Mouse (Mus musculus): ENCODE results near the gene Ssx2ip. TPM values are rescaled to one million over a fixed set of nuclear protein-coding genes. Genes with fewer than 3 reads are reported as not detected.

Ssx2ip gene
- polyA plus RNA-seq, 1 experiment from 2014 or later = 16.8 TPM

GRCm38 (mm10) chr3:146474428-146474827, 70.0 kb downstream of the Ssx2ip start:
- Histone ChIP-seq H3K9ac (ENCODE audit: low read length) (no peak overlapping the region), H3K9me3 (replicated peaks; ENCODE audit: control insufficient read depth, low read length) (no peaks in the 10 kb centered on the region), H3K4me2 (ENCODE audit: low read depth, low read length) (no peak overlapping the region), H3K4me3 (ENCODE audit: low read length) (no peak overlapping the region), H3K4me1 (ENCODE audit: control insufficient read depth, insufficient read depth, low read length) (no peaks in the 10 kb centered on the region), H3K27ac (ENCODE audit: low read length) (no peak overlapping the region), H3K36me3 (ENCODE audit: control insufficient read depth, insufficient read depth) (peaks cover 1% of the 10 kb centered on the region; the same call in 1 of the 2 replicates), H3K27me3 (ENCODE audit: control insufficient read depth, insufficient read depth, low read length) (no peaks in the 10 kb centered on the region)
- WGBS = 88% methylated on average over 3 of the region's 3 CpGs
- no peak for ATAC-seq (replicated peaks; ENCODE audit: extremely low read depth, insufficient read depth, low FRiP score)

DNA sequence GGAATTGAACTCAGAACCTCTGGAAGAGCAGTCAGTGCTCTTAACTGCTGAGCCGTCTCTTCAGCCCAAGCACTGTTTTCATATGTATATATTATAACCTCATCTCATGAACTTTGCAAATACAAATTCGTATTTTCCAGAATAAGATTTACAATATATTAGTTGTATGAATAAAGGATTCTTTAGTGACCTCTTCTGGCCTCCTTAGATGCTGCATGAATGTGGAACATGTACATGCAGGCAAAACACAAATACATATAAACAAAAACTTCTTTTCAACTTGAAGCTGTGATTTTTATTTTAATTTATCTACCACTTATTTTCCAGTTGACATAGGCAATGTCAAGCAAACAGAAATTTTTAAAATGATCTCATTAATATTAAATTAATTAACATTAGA, 77.6 kb downstream of the Ssx2ip start:
- no peak overlapping the region for H3K9ac ChIP-seq (ENCODE audit: low read length)
- H3K27ac ChIP-seq (ENCODE audit: low read length) = no peak overlapping the region
- H3K4me2 ChIP-seq (ENCODE audit: low read depth, low read length) = no peak overlapping the region
- H3K4me3 ChIP-seq (ENCODE audit: low read length) = no peak overlapping the region
- H3K27me3 ChIP-seq (ENCODE audit: control insufficient read depth, insufficient read depth, low read length) = no peaks in the 10 kb centered on the region
- H3K9me3 ChIP-seq (replicated peaks; ENCODE audit: control insufficient read depth, low read length) = no peaks in the 10 kb centered on the region
- 57% methylated on average over 2 of the region's 2 CpGs for WGBS
- no peaks in the 10 kb centered on the region for H3K4me1 ChIP-seq (ENCODE audit: control insufficient read depth, insufficient read depth, low read length)
- no peak for ATAC-seq (replicated peaks; ENCODE audit: extremely low read depth, insufficient read depth, low FRiP score)
- H3K36me3 ChIP-seq (ENCODE audit: control insufficient read depth, insufficient read depth) = peaks cover 4% of the 10 kb centered on the region; the same call in 1 of the 2 replicates

DNA sequence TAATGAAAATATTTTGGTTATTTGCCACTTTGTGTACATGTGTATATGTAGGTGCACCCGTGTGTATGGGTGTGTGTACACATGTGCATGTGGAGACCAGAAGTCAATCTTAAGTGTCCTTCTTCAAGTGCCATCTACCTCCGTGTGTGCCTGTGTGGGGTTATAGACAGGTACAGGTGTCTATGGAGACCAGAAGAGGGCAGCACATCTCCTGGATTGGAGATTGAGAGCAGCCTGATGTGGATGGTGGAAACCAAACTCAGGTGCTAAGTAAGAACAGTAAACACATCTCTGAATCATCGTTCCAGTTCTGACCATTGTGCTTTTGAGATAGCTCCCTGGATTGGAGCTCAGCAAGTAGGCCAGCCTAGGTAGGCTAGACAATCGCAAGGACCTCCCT, 82.0 kb downstream of the Ssx2ip start:
- 80% methylated on average over 4 of the region's 4 CpGs for WGBS
- no peak overlapping the region for H3K4me3 ChIP-seq (ENCODE audit: low read length)
- no peak overlapping the region for H3K9ac ChIP-seq (ENCODE audit: low read length)
- no peaks in the 10 kb centered on the region for H3K9me3 ChIP-seq (replicated peaks; ENCODE audit: control insufficient read depth, low read length)
- H3K27ac ChIP-seq (ENCODE audit: low read length) = no peak overlapping the region
- H3K27me3 ChIP-seq (ENCODE audit: control insufficient read depth, insufficient read depth, low read length) = no peaks in the 10 kb centered on the region
- no peak for ATAC-seq (replicated peaks; ENCODE audit: extremely low read depth, insufficient read depth, low FRiP score)
- H3K4me2 ChIP-seq (ENCODE audit: low read depth, low read length) = no peak overlapping the region
- peaks cover 4% of the 10 kb centered on the region; the same call in 1 of the 2 replicates for H3K36me3 ChIP-seq (ENCODE audit: control insufficient read depth, insufficient read depth)
- no peaks in the 10 kb centered on the region for H3K4me1 ChIP-seq (ENCODE audit: control insufficient read depth, insufficient read depth, low read length)

Small RNA genes within 50 kb of the gene (microRNA-seq; reads per million reads assigned to microRNA genes)
- not detected for gene Gm22901

Other genes with a start within 250 kb of the Ssx2ip start
- gene Lpar3, start 183.7 kb upstream of the Ssx2ip start, polyA plus RNA-seq (2015; fragmentation: Nextera tagmentation; extraction: Ambion mirVana) = 36.0 and 43.7 TPM in 2 replicates
- gene Ctbs, start 45.2 kb downstream of the Ssx2ip start, polyA plus RNA-seq (2015; fragmentation: Nextera tagmentation; extraction: Ambion mirVana) = 7.8 and 8.7 TPM in 2 replicates
- gene Spata1, start 95.1 kb downstream of the Ssx2ip start, polyA plus RNA-seq (2015; fragmentation: Nextera tagmentation; extraction: Ambion mirVana) = 5.2 and 5.6 TPM in 2 replicates
- gene Gng5, start 95.2 kb downstream of the Ssx2ip start, polyA plus RNA-seq (2015; fragmentation: Nextera tagmentation; extraction: Ambion mirVana) = 1,101 and 1,119 TPM in 2 replicates
- 31.4 and 38.8 TPM in 2 replicates for gene Rpf1, start 116.8 kb downstream of the Ssx2ip start, polyA plus RNA-seq (2015; fragmentation: Nextera tagmentation; extraction: Ambion mirVana)
- gene Uox, start 165.8 kb downstream of the Ssx2ip start, polyA plus RNA-seq (2015; fragmentation: Nextera tagmentation; extraction: Ambion mirVana) = 0.13 and 0.34 TPM in 2 replicates
- not detected in 2 replicates for gene Dnase2b, start 211.0 kb downstream of the Ssx2ip start, polyA plus RNA-seq (2015; fragmentation: Nextera tagmentation; extraction: Ambion mirVana)
- gene 4930503B20Rik, start 246.7 kb downstream of the Ssx2ip start, polyA plus RNA-seq (2015; fragmentation: Nextera tagmentation; extraction: Ambion mirVana) = 0.17 and 0.28 TPM in 2 replicates

All from heart, embryonic 16.5 days (tissue).